Mouse (Mus musculus) stomach, postnatal 0 days (tissue): ENCODE results near the gene Mocs1. TPM values are rescaled to one million over a fixed set of nuclear protein-coding genes. Genes with fewer than 3 reads are reported as not detected.

Experiments
- ATAC-seq: fragments of 200-750 bp; cut with Nextera tagmentation; 2 replicates; pipeline ENCODE4 v1.8.0; 2017; ENCODE audit not compliant: low FRiP score, low TSS enrichment
- DNase-seq: peaks from one replicate; pipeline ENCODE4 v3.0.0-alpha.2; 2016; ENCODE audit warnings: low spot score
- H3K27ac ChIP-seq: fragments of 300-500 bp; sonication (generic); replicated peaks from 2 replicates; pipeline ENCODE4 v1.5.1; 2014; ENCODE audit warnings: mild to moderate bottlenecking, control low read depth
- H3K27me3 ChIP-seq: fragments of 300-500 bp; sonication (generic); 2 replicates; pipeline ENCODE4 v1.6.1; 2014; ENCODE audit warnings: low read length; ENCODE audit not compliant: control insufficient read depth, insufficient read depth
- H3K36me3 ChIP-seq: fragments of 300-500 bp; sonication (generic); 2 replicates; pipeline ENCODE4 v1.6.1; 2014; ENCODE audit warnings: low read length, mixed read lengths; ENCODE audit not compliant: control insufficient read depth, insufficient read depth
- H3K4me1 ChIP-seq: fragments of 300-500 bp; sonication (generic); replicated peaks from 2 replicates; pipeline ENCODE4 v1.6.1; 2014; ENCODE audit warnings: antibody characterized with exemption; ENCODE audit not compliant: control insufficient read depth, insufficient read depth
- H3K4me2 ChIP-seq: fragments of 300-500 bp; sonication (generic); replicated peaks from 2 replicates; pipeline ENCODE4 v1.6.1; 2014; ENCODE audit warnings: low read depth, mild to moderate bottlenecking, control low read depth, moderate library complexity
- H3K4me3 ChIP-seq: fragments of 300-500 bp; sonication (generic); 2 replicates; pipeline ENCODE4 v1.5.1; 2014; ENCODE audit warnings: low read depth, low read length, control low read depth
- H3K9ac ChIP-seq: fragments of 300-500 bp; sonication (generic); 2 replicates; pipeline ENCODE4 v1.6.1; 2014; ENCODE audit warnings: mild to moderate bottlenecking, low read length, control low read depth, mixed read lengths
- H3K9me3 ChIP-seq: fragments of 300-500 bp; sonication (generic); 2 replicates; pipeline ENCODE4 v1.6.1; 2016; ENCODE audit warnings: low read length; ENCODE audit not compliant: control insufficient read depth
- CTCF ChIP-seq: IDR thresholded peaks from 2 replicates; pipeline ENCODE4 v1.5.1; 2016; ENCODE audit warnings: antibody characterized with exemption, low read depth, mild to moderate bottlenecking, moderate library complexity
- EP300 ChIP-seq: optimal IDR thresholded peaks from 2 replicates; pipeline ENCODE3; 2016; ENCODE audit warnings: antibody characterized with exemption
- WGBS: fragments of 180-500 bp; shearing (Covaris S2); extraction: QIAGEN DNeasy Blood & Tissue Kit; methylation state at CpG from one replicate; pipeline ENCODE4 v1.1.7; 2014; 5-methylcytosine and 5-hydroxymethylcytosine counted together
- polyA plus RNA-seq: library from polyadenylated mRNA; unstranded; fragments of >200 nt; fragmentation: Nextera tagmentation; extraction: Ambion mirVana; gene quantifications from 2 replicates; pipeline ENCODE4 v1.2.1, GENCODE M21; 2015

The Mocs1 gene
- polyA plus RNA-seq, 1 experiment from 2014 or later, result 5.0 TPM

DNA sequence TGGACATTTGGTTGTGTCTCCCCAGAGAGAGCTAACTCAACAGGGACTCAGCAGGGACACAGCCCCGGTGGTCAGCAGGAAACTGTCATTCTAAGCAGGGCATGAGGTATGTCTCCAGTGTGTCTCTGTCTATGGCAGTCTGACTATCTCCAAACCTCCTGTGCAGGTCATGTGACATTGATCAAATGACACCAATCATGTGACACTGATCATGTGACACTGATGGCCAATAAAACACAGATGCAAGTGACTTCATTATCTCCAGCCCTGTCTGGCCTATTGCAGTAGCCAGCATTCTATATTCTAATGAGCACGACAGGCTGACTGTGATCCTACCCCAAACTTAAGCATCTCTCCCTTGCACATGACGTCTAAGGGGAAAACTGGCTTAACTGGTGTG lies 11.9 kb upstream of the Mocs1 start:
- WGBS, result 80% methylated on average over 3 of the region's 3 CpGs

DNA sequence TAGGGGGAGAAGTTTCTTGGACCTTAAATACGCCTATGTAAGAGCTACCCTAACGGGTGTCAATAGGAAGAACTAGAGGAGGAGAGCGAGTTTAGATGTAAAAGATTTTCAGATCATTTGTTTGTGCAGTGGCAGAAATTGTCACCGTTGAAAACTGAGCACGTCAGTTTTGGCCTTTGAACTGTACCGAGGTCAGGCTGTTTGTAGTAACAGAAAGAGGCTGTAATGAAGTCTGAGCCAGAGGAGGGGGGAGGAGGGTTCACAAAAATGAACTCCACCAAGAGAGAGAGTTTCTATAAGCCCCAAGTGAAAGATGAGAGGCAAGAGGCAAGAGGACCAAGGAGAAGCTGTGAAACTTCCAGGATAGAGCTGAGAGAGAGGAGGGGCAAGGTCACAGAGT lies 8.3 kb upstream of the Mocs1 start:
- DNase-seq (no peak), ATAC-seq (no peak)
- Histone ChIP-seq H3K4me2 (no peak overlapping the region), H3K9ac (no peak overlapping the region), H3K27ac (no peak overlapping the region), H3K9me3 (no peaks in the 10 kb centered on the region), H3K27me3 (no peaks in the 10 kb centered on the region), H3K4me1 (no peaks in the 10 kb centered on the region), H3K36me3 (no peaks in the 10 kb centered on the region), H3K4me3 (no peak overlapping the region)
- no peak for TF ChIP-seq EP300
- WGBS, result 45% methylated on average over 6 of the region's 6 CpGs

More for the DNA sequence above, 11.9 kb upstream of the Mocs1 start:
- Histone ChIP-seq H3K27me3 (no peaks in the 10 kb centered on the region), H3K4me2 (no peak overlapping the region), H3K9ac (no peak overlapping the region), H3K27ac (no peak overlapping the region), H3K36me3 (no peaks in the 10 kb centered on the region), H3K4me3 (no peak overlapping the region), H3K4me1 (no peaks in the 10 kb centered on the region), H3K9me3 (no peaks in the 10 kb centered on the region)
- no peak for TF ChIP-seq EP300
- no peak for TF ChIP-seq CTCF
- ATAC-seq (no peak), DNase-seq (no peak)

DNA sequence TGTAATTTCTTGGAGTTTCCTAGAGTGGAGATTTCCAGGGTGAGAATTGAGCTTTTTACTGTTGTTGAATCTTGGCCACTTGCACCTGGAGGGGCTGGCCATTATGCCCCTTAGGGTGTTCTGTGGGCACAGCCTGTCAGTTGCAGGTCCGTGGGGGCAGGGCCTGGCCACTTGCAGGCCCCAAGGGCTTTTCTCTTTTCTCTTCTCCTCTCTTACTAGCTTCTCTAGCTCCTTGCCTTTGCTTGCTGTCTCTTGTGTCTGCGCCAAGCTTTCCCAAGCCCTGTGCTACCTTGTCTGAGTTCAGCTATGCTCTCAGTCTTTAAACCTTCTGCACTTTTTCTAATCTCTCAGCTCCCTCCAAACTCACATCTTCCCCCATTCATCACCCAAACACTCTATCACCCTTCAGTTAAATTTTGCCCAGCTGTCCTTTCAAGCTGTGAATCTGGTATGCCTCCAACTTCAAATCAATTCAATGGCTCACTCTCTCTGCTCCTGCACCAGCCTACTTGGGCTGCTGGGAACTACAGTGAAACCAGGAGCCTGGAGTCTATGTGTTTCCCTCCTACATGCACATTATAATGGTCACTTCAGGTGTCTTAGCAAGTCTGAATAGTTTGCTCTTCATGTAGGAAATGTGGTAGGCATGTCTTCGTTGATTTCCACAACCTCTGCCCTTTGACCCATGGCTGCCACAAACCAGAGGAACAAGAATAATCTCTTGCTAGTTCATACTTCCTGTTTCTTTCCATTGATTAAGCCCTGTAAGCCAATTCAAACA lies 5.7 kb upstream of the Mocs1 start:
- TF ChIP-seq EP300, result no peak
- TF ChIP-seq CTCF, result no peak
- Histone ChIP-seq H3K36me3 (no peaks in the 10 kb centered on the region), H3K27ac (0 out of 2 replicates have a peak overlapping the region, but pooled peaks have one; percentile 13), H3K9me3 (no peaks in the 10 kb centered on the region), H3K4me3 (no peak overlapping the region), H3K27me3 (no peaks in the 10 kb centered on the region), H3K4me1 (no peaks in the 10 kb centered on the region), H3K9ac (no peak overlapping the region), H3K4me2 (no peak overlapping the region)
- 60% methylated on average over 3 of the region's 3 CpGs for WGBS
- no peak for ATAC-seq
- DNase-seq, result no peak

- Histone ChIP-seq H3K27me3 (no peaks in the 10 kb centered on the region), H3K4me2 (no peak overlapping the region), H3K9ac (no peak overlapping the region), H3K9me3 (no peaks in the 10 kb centered on the region), H3K27ac (no peak overlapping the region), H3K4me3 (no peak overlapping the region), H3K36me3 (no peaks in the 10 kb centered on the region), H3K4me1 (no peaks in the 10 kb centered on the region)
- DNase-seq, result no peak
- WGBS, result 58% methylated on average over 2 of the region's 2 CpGs
- ATAC-seq, result peak; percentile 87
- TF ChIP-seq CTCF, result no peak
- TF ChIP-seq EP300, result no peak
These were observed 5.2 kb upstream of the Mocs1 start for GRCm38 (mm10) chr17:49423067-49423325.

DNA sequence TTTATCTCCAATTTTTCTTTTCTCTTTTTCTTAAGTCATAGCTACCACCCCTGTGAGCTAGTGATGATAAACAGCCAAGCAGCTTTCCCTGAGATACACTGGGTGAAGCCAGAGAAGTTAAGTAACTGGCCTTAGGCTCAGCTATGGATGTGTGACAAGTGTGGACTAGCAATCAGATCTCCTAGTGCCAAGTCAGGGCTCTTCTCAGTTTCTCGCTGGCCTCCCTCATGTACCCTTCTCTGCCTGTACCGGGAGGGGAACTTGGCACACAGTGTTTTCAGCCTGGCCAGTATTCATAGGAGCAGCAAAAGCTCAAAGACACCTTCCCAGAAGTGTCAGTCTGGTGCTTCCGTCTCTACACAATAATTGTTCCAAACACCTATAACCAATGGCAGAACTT lies 4.3 kb upstream of the Mocs1 start:
- WGBS, result 89% methylated on average over 3 of the region's 3 CpGs
- H3K36me3 ChIP-seq, result no peaks in the 10 kb centered on the region

DNA sequence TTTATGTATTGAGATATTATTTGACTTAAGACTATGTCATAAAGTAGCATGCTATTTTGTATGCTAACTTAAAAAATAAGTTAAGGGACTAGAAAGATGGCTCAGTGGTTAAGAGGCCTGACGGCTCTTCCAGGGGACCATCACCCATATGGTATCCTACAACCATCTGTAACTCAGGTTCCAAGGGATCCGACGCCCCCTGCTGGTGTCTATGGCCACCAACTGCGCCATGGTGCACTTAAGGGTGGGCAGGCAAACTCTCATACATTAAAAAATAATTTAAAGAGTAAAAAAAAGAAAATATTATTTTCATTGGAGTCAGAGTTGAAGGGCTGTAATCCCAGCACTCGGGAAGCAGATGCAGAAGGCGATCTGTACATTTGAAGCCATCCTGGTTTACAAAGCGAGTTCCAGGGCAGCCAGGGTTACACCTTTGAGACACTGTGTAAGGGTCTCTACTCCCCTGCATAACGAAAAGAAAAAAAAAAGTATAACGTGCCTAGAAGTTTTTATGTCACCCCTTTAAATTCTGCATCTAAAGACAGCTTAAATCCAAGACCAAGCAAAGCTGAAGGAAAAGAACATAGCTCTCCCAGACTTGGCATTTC lies 427 bp upstream of the Mocs1 start:
- DNase-seq (no peak), ATAC-seq (no peak)
- 20% methylated on average over 9 of the region's 9 CpGs for WGBS
- Histone ChIP-seq H3K9ac (no peak overlapping the region), H3K27ac (no peak overlapping the region), H3K4me2 (no peak overlapping the region), H3K4me3 (no peak overlapping the region), H3K4me1 (peaks cover 6% of the 10 kb centered on the region; the same call in 1 of the 2 replicates), H3K27me3 (no peaks in the 10 kb centered on the region), H3K9me3 (no peaks in the 10 kb centered on the region), H3K36me3 (no peaks in the 10 kb centered on the region)
- TF ChIP-seq EP300 (no peak), CTCF (peak; percentile 55)

More for the DNA sequence above, 4.3 kb upstream of the Mocs1 start:
- Histone ChIP-seq H3K9me3 (no peaks in the 10 kb centered on the region), H3K4me2 (no peak overlapping the region), H3K27ac (no peak overlapping the region), H3K27me3 (no peaks in the 10 kb centered on the region), H3K9ac (no peak overlapping the region), H3K4me1 (no peaks in the 10 kb centered on the region), H3K4me3 (no peak overlapping the region)
- no peak for ATAC-seq
- no peak for DNase-seq
- TF ChIP-seq EP300 (no peak), CTCF (no peak)
